Mouse (Mus musculus) limb, embryonic 14.5 days (tissue): ENCODE results near the gene Rgs12. TPM values are rescaled to one million over a fixed set of nuclear protein-coding genes. Genes with fewer than 3 reads are reported as not detected.

ENCODE experiments used
- ATAC-seq: fragments of 200-750 bp; cut with Nextera tagmentation; 2 replicates; pipeline ENCODE4 v1.8.0; 2017; ENCODE audit warnings: low read depth, moderate number of reproducible peaks, moderate TSS enrichment; ENCODE audit not compliant: low FRiP score
- DNase-seq: peaks from one replicate; pipeline ENCODE4 v3.0.0-alpha.2; 2015; ENCODE audit warnings: low spot score
- H3K27ac ChIP-seq: fragments of 300-500 bp; sonication (generic); replicated peaks from 2 replicates; pipeline ENCODE4 v1.5.1; 2014; ENCODE audit warnings: low read depth, mild to moderate bottlenecking, low read length, moderate library complexity, mixed read lengths
- H3K27me3 ChIP-seq: fragments of 300-500 bp; sonication (generic); 2 replicates; pipeline ENCODE4 v1.6.1; 2014; ENCODE audit warnings: low read length, mixed read lengths; ENCODE audit not compliant: control insufficient read depth, insufficient read depth
- H3K36me3 ChIP-seq: fragments of 300-500 bp; sonication (generic); 2 replicates; pipeline ENCODE4 v1.6.1; 2014; ENCODE audit warnings: mild to moderate bottlenecking, low read length, moderate library complexity, mixed read lengths; ENCODE audit not compliant: control insufficient read depth, insufficient read depth
- H3K4me1 ChIP-seq: fragments of 300-500 bp; sonication (generic); 2 replicates; pipeline ENCODE4 v1.6.1; 2014; ENCODE audit warnings: antibody characterized with exemption, low read length, mixed read lengths; ENCODE audit not compliant: control insufficient read depth, insufficient read depth
- H3K4me2 ChIP-seq: fragments of 300-500 bp; sonication (generic); replicated peaks from 2 replicates; pipeline ENCODE4 v1.6.1; 2014; ENCODE audit warnings: low read depth, mild to moderate bottlenecking, low read length, moderate library complexity; ENCODE audit not compliant: severe bottlenecking
- H3K4me3 ChIP-seq: fragments of 300-500 bp; sonication (generic); replicated peaks from 2 replicates; pipeline ENCODE4 v1.5.1; 2014; ENCODE audit warnings: low read length
- H3K9ac ChIP-seq: fragments of 300-500 bp; sonication (generic); 2 replicates; pipeline ENCODE4 v1.6.1; 2014; ENCODE audit warnings: mild to moderate bottlenecking, low read depth, low read length, moderate library complexity; ENCODE audit not compliant: severe bottlenecking
- H3K9me3 ChIP-seq: fragments of 300-500 bp; sonication (generic); 2 replicates; pipeline ENCODE4 v1.6.1; 2016; ENCODE audit warnings: low read length; ENCODE audit not compliant: control insufficient read depth
- POLR2A ChIP-seq: fragments of 200-500 bp; IDR thresholded peaks from 2 replicates; pipeline ENCODE4 v1.8.0; 2012; ENCODE audit warnings: inconsistent platforms, mild to moderate bottlenecking, moderate library complexity, borderline replicate concordance; ENCODE audit not compliant: insufficient read depth, insufficient read length; ENCODE audit errors: extremely low read depth
- WGBS: fragments of 180-500 bp; shearing (Covaris S2); extraction: QIAGEN DNeasy Blood & Tissue Kit; methylation state at CpG from one replicate; pipeline ENCODE4 v1.1.7; 2014; 5-methylcytosine and 5-hydroxymethylcytosine counted together
- polyA plus RNA-seq, 2 experiments: library from polyadenylated mRNA; depleted of rRNA in 1 of 2; stranded (reverse) in 1 of 2; unstranded in 1 of 2; fragments of >200 nt; fragmentation: Nextera tagmentation in 1 of 2; extraction: Ambion mirVana in 1 of 2; gene quantifications; 2 replicates each; pipeline versions ENCODE4 v1.2.1 to v1.2.3; 2012 to 2014

Gene Rgs12
- polyA plus RNA-seq, 2 experiments: 32.6 to 40.4 TPM

DNA sequence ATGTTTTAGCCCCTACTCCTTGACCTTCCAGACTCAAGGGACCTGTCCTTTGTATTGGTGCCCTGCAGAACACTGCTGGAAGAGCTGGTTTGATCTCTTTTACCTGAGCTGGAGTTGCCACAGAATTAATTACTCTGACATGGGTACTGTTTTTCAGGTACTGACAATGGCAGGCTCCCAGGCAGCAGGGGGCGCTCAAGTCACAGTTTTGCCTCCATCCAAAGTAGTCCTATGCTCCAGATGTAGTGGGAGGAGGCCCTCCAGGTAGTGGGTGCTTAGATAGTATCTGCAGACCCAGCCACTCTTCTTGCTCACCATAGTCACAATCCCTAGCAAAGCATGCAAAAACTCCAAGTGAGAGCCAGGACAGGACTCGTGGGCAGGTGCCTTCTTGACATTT lies 36.6 kb downstream of the Rgs12 start:
- no peak overlapping the region for H3K9ac ChIP-seq
- no peak overlapping the region for H3K27ac ChIP-seq
- H3K4me2 ChIP-seq: no peak overlapping the region
- TF ChIP-seq POLR2A: no peak
- no peak overlapping the region for H3K4me3 ChIP-seq
- peaks cover 57% of the 10 kb centered on the region for H3K36me3 ChIP-seq
- no peaks in the 10 kb centered on the region for H3K9me3 ChIP-seq
- peak; percentile 62 for DNase-seq
- 50% methylated on average over 2 of the region's 2 CpGs for WGBS
- no peaks in the 10 kb centered on the region for H3K27me3 ChIP-seq
- ATAC-seq: no peak
- H3K4me1 ChIP-seq: peaks cover 3% of the 10 kb centered on the region; the same call in 1 of the 2 replicates

DNA sequence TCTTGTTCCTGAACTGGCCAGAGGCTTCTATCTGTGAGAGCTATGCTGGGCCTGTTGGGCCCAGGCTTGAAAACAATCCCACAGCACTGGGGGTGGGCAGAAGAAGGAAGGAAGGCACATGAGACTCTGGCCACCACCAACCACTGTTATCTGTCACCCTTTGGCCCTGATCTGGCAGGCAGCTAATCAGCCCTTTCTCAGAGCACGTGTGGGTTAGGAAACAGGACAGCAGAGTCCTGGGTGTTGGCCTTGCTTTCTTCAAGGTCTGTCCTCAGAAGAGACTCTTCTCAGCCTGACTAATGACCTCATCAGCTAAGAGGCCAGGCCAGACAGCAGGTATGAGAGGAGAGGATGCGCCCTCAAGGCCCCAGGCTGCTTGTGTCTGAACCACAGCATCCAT lies 38.2 kb downstream of the Rgs12 start:
- DNase-seq (no peak), ATAC-seq (no peak)
- Histone ChIP-seq H3K27ac (no peak overlapping the region), H3K4me3 (no peak overlapping the region), H3K9me3 (no peaks in the 10 kb centered on the region), H3K9ac (no peak overlapping the region), H3K27me3 (no peaks in the 10 kb centered on the region), H3K4me1 (peaks cover 3% of the 10 kb centered on the region; the same call in 1 of the 2 replicates), H3K4me2 (no peak overlapping the region), H3K36me3 (peaks cover 55% of the 10 kb centered on the region)
- no peak for TF ChIP-seq POLR2A
- 70% methylated on average over 2 of the region's 2 CpGs for WGBS

DNA sequence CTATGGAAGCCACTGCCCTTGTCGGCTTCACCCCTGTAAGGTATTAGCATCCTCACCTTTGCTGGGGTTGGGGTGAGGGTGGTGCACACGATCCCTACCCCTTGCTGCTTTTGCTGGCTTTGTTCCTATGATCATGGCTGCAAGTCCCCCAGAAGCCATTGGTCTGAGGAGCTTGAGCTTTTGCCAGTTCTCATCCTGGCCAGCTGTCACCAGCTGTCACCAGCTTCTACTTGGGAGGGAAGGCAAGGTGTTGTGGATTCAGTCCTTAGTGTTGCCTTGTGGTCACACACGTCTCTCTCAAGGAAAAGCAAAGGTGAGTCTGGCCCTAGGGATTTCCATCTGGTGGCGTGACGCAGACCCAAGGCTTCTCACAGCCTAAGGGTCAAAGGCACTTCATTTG lies 39.4 kb downstream of the Rgs12 start:
- H3K27ac ChIP-seq: no peak overlapping the region
- no peak for DNase-seq
- ATAC-seq: no peak
- no peaks in the 10 kb centered on the region for H3K9me3 ChIP-seq
- H3K4me2 ChIP-seq: no peak overlapping the region
- H3K4me1 ChIP-seq: peaks cover 3% of the 10 kb centered on the region; the same call in 1 of the 2 replicates
- no peak overlapping the region for H3K9ac ChIP-seq
- H3K36me3 ChIP-seq: peaks cover 47% of the 10 kb centered on the region
- TF ChIP-seq POLR2A: no peak
- WGBS: 72% methylated on average over 5 of the region's 5 CpGs
- no peak overlapping the region for H3K4me3 ChIP-seq
- H3K27me3 ChIP-seq: no peaks in the 10 kb centered on the region

DNA sequence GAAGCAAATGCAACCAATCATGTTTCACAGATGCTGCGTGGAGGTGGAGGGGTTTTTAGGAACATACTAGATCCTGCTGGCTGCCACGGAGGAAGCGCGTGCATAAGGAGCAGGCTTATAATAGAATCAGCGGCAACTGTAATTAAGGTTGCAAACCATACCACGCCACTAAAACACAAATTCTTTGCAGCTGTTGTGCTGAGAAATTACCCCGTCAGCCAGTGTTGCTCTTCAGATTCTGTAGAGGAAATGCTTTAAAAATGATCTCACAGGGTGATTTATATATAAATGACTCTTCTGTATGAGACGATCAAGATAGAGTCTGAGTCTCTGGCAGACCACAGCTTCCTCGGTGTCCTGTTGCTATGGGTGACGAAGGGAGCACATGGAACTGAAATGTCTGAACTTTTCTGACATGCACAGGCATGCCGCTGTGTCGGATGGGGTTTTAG lies 40.1 kb downstream of the Rgs12 start:
- Histone ChIP-seq H3K4me2 (no peak overlapping the region), H3K27me3 (no peaks in the 10 kb centered on the region), H3K9me3 (no peaks in the 10 kb centered on the region), H3K27ac (no peak overlapping the region), H3K9ac (no peak overlapping the region), H3K4me3 (no peak overlapping the region), H3K36me3 (peaks cover 40% of the 10 kb centered on the region), H3K4me1 (peaks cover 3% of the 10 kb centered on the region; the same call in 1 of the 2 replicates)
- DNase-seq (peak; percentile 60), ATAC-seq (peak; percentile 50; the same call in 1 of the 2 replicates)
- TF ChIP-seq POLR2A: no peak
- WGBS: 33% methylated on average over 12 of the region's 12 CpGs

DNA sequence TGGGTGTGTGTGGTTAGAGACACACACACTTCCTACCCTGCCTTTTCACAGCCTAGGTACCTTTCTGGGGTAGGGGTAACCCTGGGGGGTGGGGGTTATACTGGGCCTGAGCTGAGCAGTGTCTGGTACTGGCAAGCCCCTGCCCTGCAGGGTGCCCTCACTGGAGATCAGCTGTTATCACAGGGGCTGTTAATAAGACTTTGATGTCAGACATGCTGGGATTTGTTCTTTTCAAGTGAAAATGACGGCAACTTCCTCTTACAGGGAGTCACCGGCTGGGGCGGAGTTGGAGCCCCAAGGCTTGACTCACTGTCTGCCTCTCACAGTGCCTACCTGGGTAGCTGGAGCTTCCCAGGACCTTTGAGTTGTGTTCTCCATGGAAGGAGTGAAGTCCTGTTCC lies 49.5 kb downstream of the Rgs12 start:
- no peak for DNase-seq
- no peak overlapping the region for H3K4me3 ChIP-seq
- H3K4me2 ChIP-seq: no peak overlapping the region
- 39% methylated on average over 3 of the region's 3 CpGs for WGBS
- TF ChIP-seq POLR2A: no peak
- ATAC-seq: no peak
- H3K36me3 ChIP-seq: peaks cover 8% of the 10 kb centered on the region; the same call in 1 of the 2 replicates
- H3K9me3 ChIP-seq: no peaks in the 10 kb centered on the region
- no peak overlapping the region for H3K27ac ChIP-seq
- H3K9ac ChIP-seq: no peak overlapping the region
- H3K4me1 ChIP-seq: peaks cover 12% of the 10 kb centered on the region
- no peaks in the 10 kb centered on the region for H3K27me3 ChIP-seq

DNA sequence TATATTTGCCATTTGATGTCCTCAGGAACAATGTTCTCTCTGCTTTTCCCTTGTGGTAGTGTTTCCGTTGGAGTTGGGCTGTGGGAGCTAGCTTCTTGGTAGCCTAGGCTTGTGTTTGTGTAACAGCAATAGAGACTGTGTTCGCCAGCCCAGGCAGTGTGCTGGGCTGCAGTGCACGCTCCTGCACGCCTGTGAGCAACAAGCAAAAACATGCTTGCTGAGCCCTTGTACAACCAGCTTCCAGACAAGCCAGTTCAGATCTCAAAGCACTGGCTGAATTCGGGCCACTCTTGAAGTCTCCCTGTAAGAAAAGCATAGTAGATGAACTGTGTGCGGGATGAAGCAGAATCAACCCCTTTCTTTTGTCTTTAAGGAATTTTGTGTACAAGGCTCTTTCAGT lies 50.0 kb downstream of the Rgs12 start:
- no peak overlapping the region for H3K27ac ChIP-seq

More for the DNA sequence above, 50.0 kb downstream of the Rgs12 start:
- DNase-seq (no peak), ATAC-seq (no peak)
- 64% methylated on average over 6 of the region's 6 CpGs for WGBS
- no peak for TF ChIP-seq POLR2A
- peaks cover 16% of the 10 kb centered on the region for H3K4me1 ChIP-seq
- H3K9ac ChIP-seq: no peak overlapping the region
- H3K9me3 ChIP-seq: no peaks in the 10 kb centered on the region
- H3K27me3 ChIP-seq: no peaks in the 10 kb centered on the region
- no peak overlapping the region for H3K4me2 ChIP-seq
- no peak overlapping the region for H3K4me3 ChIP-seq
- 0 out of 2 replicates have a peak, but pooled peaks cover 8% of the 10 kb centered on the region for H3K36me3 ChIP-seq
